Mouse (Mus musculus) brain, embryonic 14.5 days (tissue): ENCODE measurements at regions not wholly inside any gene's neighbourhood (a gene's known extent, or its start where the extent isn't known, plus 50 kb on each side); places are given as distances from the start of the nearest gene placed in this dataset.

Experiments used
- CTCF ChIP-seq: fragments of 200-500 bp; IDR thresholded peaks from 2 replicates; pipeline ENCODE4 v1.5.1; 2012; ENCODE audit warnings: inconsistent platforms, mild to moderate bottlenecking, moderate library complexity, borderline replicate concordance; ENCODE audit not compliant: insufficient read depth, insufficient read length; ENCODE audit errors: extremely low read depth
- POLR2A ChIP-seq: fragments of 200-500 bp; IDR thresholded peaks from 2 replicates; pipeline ENCODE4 v1.6.1; 2012; ENCODE audit warnings: mild to moderate bottlenecking, inconsistent platforms, borderline replicate concordance; ENCODE audit not compliant: poor library complexity, insufficient read depth, insufficient read length, severe bottlenecking; ENCODE audit errors: extremely low read depth

DNA sequence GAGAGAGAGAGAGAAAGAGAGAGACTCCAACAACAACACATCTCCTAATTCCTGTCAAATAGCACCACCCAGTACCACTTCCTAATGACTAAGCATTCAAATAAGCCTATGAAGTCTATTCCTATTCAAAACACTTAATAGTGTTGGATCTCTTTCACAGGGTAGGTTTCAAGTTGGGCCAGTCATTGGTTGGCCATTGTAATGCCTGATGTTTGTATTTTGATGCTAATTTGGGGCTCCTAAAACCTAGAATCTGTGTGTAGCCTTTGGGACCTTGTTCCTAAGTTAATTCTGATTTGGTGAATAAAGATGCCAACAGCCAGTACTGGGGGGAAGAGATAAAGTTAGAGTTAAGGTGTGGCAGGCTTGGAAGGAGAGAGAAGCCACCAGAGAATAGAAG lies 242.3 kb upstream of the Gm49339 start:
- no peak for TF ChIP-seq POLR2A
- no peak for TF ChIP-seq CTCF
